Mouse (Mus musculus) myocyte (in vitro differentiated cells): ENCODE measurements at regions not wholly inside any gene's neighbourhood (a gene's known extent, or its start where the extent isn't known, plus 50 kb on each side); places are given as distances from the start of the nearest gene placed in this dataset.

Source experiments
- H3K27me3 ChIP-seq: one replicate; pipeline ENCODE4 v1.6.1; 2011; ENCODE audit not compliant: control insufficient read depth, insufficient read depth, insufficient read length
- H3K36me3 ChIP-seq: one replicate; pipeline ENCODE4 v1.6.1; 2011; ENCODE audit not compliant: control insufficient read depth, insufficient read depth
- H3K4me2 ChIP-seq: one replicate; pipeline ENCODE4 v1.6.1; 2011; ENCODE audit warnings: low read depth, control low read depth
- H3K4me3 ChIP-seq: one replicate; pipeline ENCODE4 v1.5.1; 2011; ENCODE audit warnings: mild to moderate bottlenecking, control low read depth, moderate library complexity
- H3K79me2 ChIP-seq: one replicate; pipeline ENCODE4 v1.6.1; 2011; ENCODE audit not compliant: control insufficient read depth, insufficient read depth
- H3ac ChIP-seq: one replicate; pipeline ENCODE4 v1.6.1; 2011; ENCODE audit not compliant: control insufficient read depth, insufficient read length
- CEBPB ChIP-seq: IDR thresholded peaks from 2 replicates; pipeline ENCODE4 v1.6.1; 2011; ENCODE audit warnings: mild to moderate bottlenecking, moderate library complexity; ENCODE audit not compliant: poor library complexity, insufficient read depth, severe bottlenecking
- E2F4 ChIP-seq: IDR thresholded peaks from one replicate; pipeline ENCODE4 v1.6.1; 2011; ENCODE audit warnings: mild to moderate bottlenecking, control low read depth, moderate library complexity; ENCODE audit not compliant: insufficient read depth
- MAX ChIP-seq: IDR thresholded peaks from one replicate; pipeline ENCODE4 v1.6.1; 2011; ENCODE audit warnings: low read depth, mild to moderate bottlenecking, control low read depth
- MYOD1 ChIP-seq, 3 experiments: IDR thresholded peaks; one replicate each; pipeline ENCODE4 v1.6.1; 2011; ENCODE audit warnings: control low read depth in 2 of 3, low read depth in 2 of 3, mild to moderate bottlenecking in 2 of 3, moderate library complexity in 1 of 3; ENCODE audit not compliant: insufficient read length in 2 of 3, control insufficient read depth in 1 of 3
- MYOG ChIP-seq, 3 experiments: IDR thresholded peaks; one replicate each; pipeline ENCODE4 v1.6.1; 2011; ENCODE audit warnings: control low read depth in 2 of 3, low read depth in 2 of 3, mild to moderate bottlenecking in 2 of 3; ENCODE audit not compliant: insufficient read length in 2 of 3, control insufficient read depth in 1 of 3, insufficient read depth in 1 of 3
- POLR2A ChIP-seq: IDR thresholded peaks from one replicate; pipeline ENCODE4 v1.6.1; 2011; ENCODE audit warnings: low read depth, mild to moderate bottlenecking, control low read depth, moderate library complexity; ENCODE audit not compliant: insufficient read length
- POLR2AphosphoS2 ChIP-seq: IDR thresholded peaks from one replicate; pipeline ENCODE4 v1.6.1; 2011; ENCODE audit warnings: low read depth, control low read depth; ENCODE audit not compliant: insufficient read length
- REST ChIP-seq: IDR thresholded peaks from one replicate; pipeline ENCODE4 v1.6.1; 2011; ENCODE audit warnings: mild to moderate bottlenecking, control low read depth, moderate library complexity; ENCODE audit not compliant: insufficient read depth, insufficient read length
- SRF ChIP-seq: IDR thresholded peaks from one replicate; pipeline ENCODE4 v1.6.1; 2011; ENCODE audit warnings: low read depth; ENCODE audit not compliant: control insufficient read depth, insufficient read length
- TCF12 ChIP-seq: IDR thresholded peaks from one replicate; pipeline ENCODE4 v1.6.1; 2011; ENCODE audit warnings: mild to moderate bottlenecking, control low read depth; ENCODE audit not compliant: poor library complexity, insufficient read depth, severe bottlenecking
- TCF3 ChIP-seq: IDR thresholded peaks from one replicate; pipeline ENCODE4 v1.6.1; 2011; ENCODE audit warnings: low read depth, control low read depth; ENCODE audit not compliant: insufficient read length
- USF1 ChIP-seq: IDR thresholded peaks from one replicate; pipeline ENCODE4 v1.6.1; 2011; ENCODE audit warnings: low read depth, mild to moderate bottlenecking, control low read depth, moderate library complexity

- Histone ChIP-seq H3K4me2 (no peak overlapping the region), H3K79me2 (no peaks in the 10 kb centered on the region), H3K36me3 (no peaks in the 10 kb centered on the region), H3K27me3 (no peaks in the 10 kb centered on the region), H3ac (no peak overlapping the region), H3K4me3 (no peak overlapping the region)
- TF ChIP-seq TCF3 (no peak), SRF (no peak), MYOG (IDR thresholded peaks at IDR 0.05; ENCODE audit: control insufficient read depth in 1 of 3, insufficient read depth in 1 of 3, insufficient read length in 2 of 3, low read depth in 2 of 3) (no peak), POLR2AphosphoS2 (no peak), MYOD1 (IDR thresholded peaks at IDR 0.05; ENCODE audit: control insufficient read depth in 1 of 3, insufficient read length in 2 of 3, low read depth in 2 of 3) (no peak), REST (no peak), MAX (no peak), TCF12 (no peak), USF1 (no peak), CEBPB (no peak), E2F4 (no peak), POLR2A (no peak)
These were observed 112.3 kb upstream of the Tmtc4 start for GRCm38 (mm10) chr14:123096086-123096485.

- H3K79me2 ChIP-seq = no peaks in the 10 kb centered on the region
- H3K4me3 ChIP-seq = no peak overlapping the region
- H3K36me3 ChIP-seq = no peaks in the 10 kb centered on the region
- H3K4me2 ChIP-seq = no peak overlapping the region
- no peak overlapping the region for H3ac ChIP-seq
- TF ChIP-seq E2F4 (no peak), POLR2A (no peak), POLR2AphosphoS2 (no peak), REST (no peak), SRF (no peak), MYOG (IDR thresholded peaks at IDR 0.05; ENCODE audit: control insufficient read depth in 1 of 3, insufficient read depth in 1 of 3, insufficient read length in 2 of 3, low read depth in 2 of 3) (no peak), TCF3 (no peak), MYOD1 (IDR thresholded peaks at IDR 0.05; ENCODE audit: control insufficient read depth in 1 of 3, insufficient read length in 2 of 3, low read depth in 2 of 3) (no peak), CEBPB (no peak), USF1 (no peak), MAX (no peak), TCF12 (no peak)
- no peaks in the 10 kb centered on the region for H3K27me3 ChIP-seq
These were observed 98.2 kb upstream of the Tmtc4 start for GRCm38 (mm10) chr14:123082065-123082464.

- H3K79me2 ChIP-seq = no peaks in the 10 kb centered on the region
- TF ChIP-seq TCF3 (no peak), POLR2A (no peak), MYOD1 (IDR thresholded peaks at IDR 0.05; ENCODE audit: control insufficient read depth in 1 of 3, insufficient read length in 2 of 3, low read depth in 2 of 3) (no peak), SRF (no peak), REST (no peak), CEBPB (no peak), TCF12 (no peak), USF1 (no peak), MYOG (IDR thresholded peaks at IDR 0.05; ENCODE audit: control insufficient read depth in 1 of 3, insufficient read depth in 1 of 3, insufficient read length in 2 of 3, low read depth in 2 of 3) (no peak), POLR2AphosphoS2 (no peak), E2F4 (no peak), MAX (no peak)
- H3K4me3 ChIP-seq = no peak overlapping the region
- H3K4me2 ChIP-seq = no peak overlapping the region
- H3K36me3 ChIP-seq = no peaks in the 10 kb centered on the region
- H3ac ChIP-seq = no peak overlapping the region
- no peaks in the 10 kb centered on the region for H3K27me3 ChIP-seq
These were observed 97.3 kb upstream of the Tmtc4 start for GRCm38 (mm10) chr14:123081016-123081714.

GRCm38 (mm10) chr14:123079733-123080132 lies 95.9 kb upstream of the Tmtc4 start:
- H3K4me2 ChIP-seq = no peak overlapping the region
- no peaks in the 10 kb centered on the region for H3K79me2 ChIP-seq
- H3K4me3 ChIP-seq = no peak overlapping the region
- no peaks in the 10 kb centered on the region for H3K36me3 ChIP-seq
- TF ChIP-seq POLR2AphosphoS2 = no peak
- TF ChIP-seq REST = no peak
- no peak for TF ChIP-seq E2F4
- TF ChIP-seq POLR2A = no peak
- no peak for TF ChIP-seq TCF12
- no peak for TF ChIP-seq SRF
- TF ChIP-seq MYOD1 (IDR thresholded peaks at IDR 0.05; ENCODE audit: control insufficient read depth in 1 of 3, insufficient read length in 2 of 3, low read depth in 2 of 3) = no peak
- no peak for TF ChIP-seq MAX
- TF ChIP-seq MYOG (IDR thresholded peaks at IDR 0.05; ENCODE audit: control insufficient read depth in 1 of 3, insufficient read depth in 1 of 3, insufficient read length in 2 of 3, low read depth in 2 of 3) = no peak
- TF ChIP-seq CEBPB = no peak
- TF ChIP-seq TCF3 = no peak
- no peak for TF ChIP-seq USF1
- H3K27me3 ChIP-seq = no peaks in the 10 kb centered on the region
- H3ac ChIP-seq = no peak overlapping the region

- Histone ChIP-seq H3K4me2 (no peak overlapping the region), H3K4me3 (no peak overlapping the region), H3K36me3 (no peaks in the 10 kb centered on the region), H3K79me2 (no peaks in the 10 kb centered on the region), H3ac (no peak overlapping the region), H3K27me3 (no peaks in the 10 kb centered on the region)
- TF ChIP-seq MAX (no peak), CEBPB (no peak), POLR2AphosphoS2 (no peak)
These were observed 95.0 kb upstream of the Tmtc4 start for GRCm38 (mm10) chr14:123078804-123079203.
